Mouse (Mus musculus) lung, adult 2 months (tissue): ENCODE measurements around the gene Abcb4.

Experiments used
- CTCF ChIP-seq: fragments of 200-500 bp; IDR thresholded peaks from 2 replicates; pipeline ENCODE4 v1.5.1; 2011; ENCODE audit warnings: mild to moderate bottlenecking, low read length, control low read depth; ENCODE audit not compliant: insufficient read depth
- POLR2A ChIP-seq: fragments of 200-500 bp; IDR thresholded peaks from 2 replicates; pipeline ENCODE4 v1.6.1; 2011; ENCODE audit warnings: low read depth, mild to moderate bottlenecking, control low read depth, low read length, borderline replicate concordance; ENCODE audit errors: extremely low read depth

DNA sequence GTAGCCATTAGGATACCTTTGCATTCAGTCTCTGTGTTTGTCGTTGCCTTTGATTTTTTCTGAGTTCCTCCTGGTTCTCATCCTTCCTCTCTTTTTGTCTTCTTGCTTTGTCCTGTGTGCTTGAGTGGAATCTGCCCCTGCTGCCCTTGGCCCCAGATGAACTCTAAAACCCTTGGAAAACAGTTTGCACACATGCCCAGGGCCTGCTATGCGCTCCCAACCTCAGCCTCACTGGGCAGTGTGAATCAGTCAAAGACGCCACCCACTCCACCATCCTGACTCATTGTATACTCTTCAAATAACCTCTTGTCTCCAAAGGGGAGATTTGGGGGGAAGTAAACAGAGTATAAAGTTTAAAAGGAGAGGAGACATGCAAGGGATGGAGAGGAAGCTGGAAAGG is 4.7 kb downstream of the Abcb4 start:
- no peak for TF ChIP-seq CTCF
- TF ChIP-seq POLR2A = no peak
